Mouse (Mus musculus): ENCODE data around the gene Tceanc. TPM values are rescaled to one million over a fixed set of nuclear protein-coding genes. Genes with fewer than 3 reads are reported as not detected.
"Not testable (repeated sequence)": the region's sequence is repeated elsewhere in the genome, so short reads cannot be mapped to it uniquely, and the experiment has no call there.

Gene Tceanc
- polyA plus RNA-seq, 1 experiment from 2014 or later, result 11.3 TPM

DNA sequence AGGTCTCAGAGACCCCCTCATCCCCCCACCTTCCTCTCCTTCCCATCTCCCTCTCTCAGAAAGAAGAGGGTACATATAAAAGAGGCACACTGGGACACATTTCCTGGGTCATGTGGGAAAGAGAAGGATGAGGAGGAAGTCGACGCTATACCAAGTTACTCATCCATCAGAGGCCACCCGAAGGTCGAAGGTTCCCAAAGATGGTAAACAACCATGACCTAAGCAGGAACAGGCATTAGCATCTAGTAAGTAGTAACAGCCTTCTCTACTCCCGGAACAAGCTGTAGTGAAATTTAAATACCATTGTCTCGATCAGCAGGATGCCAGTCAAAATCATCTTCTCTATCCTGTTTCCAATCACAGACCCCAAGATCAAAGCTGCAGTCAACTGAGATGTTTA is 13.3 kb upstream of the Tceanc start:
- Histone ChIP-seq H3K9ac (ENCODE audit: low read length) (no peak overlapping the region), H3K4me1 (ENCODE audit: control insufficient read depth, insufficient read depth, low read length) (no peaks in the 10 kb centered on the region), H3K4me3 (ENCODE audit: low read depth, low read length) (no peak overlapping the region), H3K9me3 (ENCODE audit: control insufficient read depth, low read length) (no peaks in the 10 kb centered on the region), H3K36me3 (ENCODE audit: control insufficient read depth, insufficient read depth, low read length) (no peaks in the 10 kb centered on the region), H3K4me2 (no peak overlapping the region), H3K27me3 (ENCODE audit: control insufficient read depth, insufficient read depth, low read length) (no peaks in the 10 kb centered on the region), H3K27ac (ENCODE audit: low read depth, low read length) (no peak overlapping the region)
- 35% methylated on average over 6 of the region's 6 CpGs for WGBS
- no peak for ATAC-seq (ENCODE audit: low FRiP score)
- no peak for DNase-seq (ENCODE audit: low spot score, missing footprints)

DNA sequence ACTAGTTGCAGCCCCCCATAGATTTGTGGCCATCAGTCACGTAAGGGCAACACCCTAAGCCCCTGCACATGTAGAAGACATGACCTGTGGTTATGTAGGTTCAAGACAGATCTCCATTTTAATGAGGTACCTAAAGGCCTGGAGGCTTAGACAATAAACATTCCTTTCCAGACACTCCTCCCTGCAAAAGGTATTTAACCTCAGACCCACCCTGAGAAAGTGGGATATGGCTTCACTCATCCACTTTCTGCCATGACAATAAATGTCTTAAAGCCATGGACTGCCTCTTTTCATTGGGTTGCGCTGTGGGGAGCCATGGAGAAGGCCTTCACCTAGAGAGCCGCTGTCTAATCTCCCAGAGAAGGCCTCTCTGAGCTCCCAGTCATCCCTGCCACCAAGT is 9.8 kb upstream of the Tceanc start:
- 86% methylated on average over 3 of the region's 3 CpGs for WGBS
- no peak for ATAC-seq (ENCODE audit: low FRiP score)
- no peak for DNase-seq (ENCODE audit: low spot score, missing footprints)
- Histone ChIP-seq H3K27me3 (ENCODE audit: control insufficient read depth, insufficient read depth, low read length) (no peaks in the 10 kb centered on the region; the same call in 1 of the 2 replicates), H3K9me3 (ENCODE audit: control insufficient read depth, low read length) (no peaks in the 10 kb centered on the region), H3K27ac (ENCODE audit: low read depth, low read length) (no peak overlapping the region), H3K4me2 (no peak overlapping the region), H3K4me1 (ENCODE audit: control insufficient read depth, insufficient read depth, low read length) (no peaks in the 10 kb centered on the region), H3K36me3 (ENCODE audit: control insufficient read depth, insufficient read depth, low read length) (no peaks in the 10 kb centered on the region), H3K9ac (ENCODE audit: low read length) (no peak overlapping the region), H3K4me3 (ENCODE audit: low read depth, low read length) (no peak overlapping the region)

DNA sequence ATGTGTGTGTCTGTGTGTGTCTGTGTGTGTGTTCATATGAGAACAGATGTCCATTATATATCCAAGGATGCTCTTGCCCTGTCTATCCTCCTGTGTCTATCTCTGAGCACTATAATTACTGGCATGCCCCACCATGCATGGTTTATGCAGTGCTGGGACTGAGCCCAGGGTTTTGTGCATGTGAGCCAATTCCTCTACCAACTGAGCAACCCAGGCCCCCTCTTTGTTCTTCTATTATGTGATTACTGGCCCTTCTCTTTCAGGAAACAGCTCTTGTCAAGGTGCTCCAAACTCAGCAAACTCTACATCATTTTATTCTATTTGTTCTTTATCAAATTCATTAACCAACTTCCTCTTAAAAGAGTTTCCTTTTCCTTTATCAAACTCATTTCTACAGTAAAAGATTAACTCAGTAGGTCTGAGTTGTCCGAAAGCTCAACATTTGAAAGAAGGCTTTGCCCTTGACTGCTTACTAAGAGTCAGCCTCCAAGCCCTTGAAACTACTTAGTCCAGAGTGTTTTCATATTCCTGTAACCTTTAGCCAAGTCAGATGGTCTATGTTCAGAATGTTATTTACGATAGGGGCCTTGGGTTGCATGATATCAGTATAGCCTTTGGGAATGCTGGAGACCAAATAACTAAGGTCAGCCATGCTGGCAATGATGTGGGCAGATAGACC is 7.4 kb upstream of the Tceanc start:
- Histone ChIP-seq H3K36me3 (ENCODE audit: control insufficient read depth, insufficient read depth, low read length) (no peaks in the 10 kb centered on the region), H3K9ac (ENCODE audit: low read length) (no peak overlapping the region), H3K27me3 (ENCODE audit: control insufficient read depth, insufficient read depth, low read length) (no peaks in the 10 kb centered on the region; the same call in 1 of the 2 replicates), H3K4me3 (ENCODE audit: low read depth, low read length) (no peak overlapping the region), H3K9me3 (ENCODE audit: control insufficient read depth, low read length) (no peaks in the 10 kb centered on the region), H3K4me1 (ENCODE audit: control insufficient read depth, insufficient read depth, low read length) (no peaks in the 10 kb centered on the region), H3K27ac (ENCODE audit: low read depth, low read length) (no peak overlapping the region), H3K4me2 (no peak overlapping the region)
- 95% methylated on average over 2 of the region's 2 CpGs for WGBS
- ATAC-seq (ENCODE audit: low FRiP score) (no peak), DNase-seq (ENCODE audit: low spot score, missing footprints) (no peak)

DNA sequence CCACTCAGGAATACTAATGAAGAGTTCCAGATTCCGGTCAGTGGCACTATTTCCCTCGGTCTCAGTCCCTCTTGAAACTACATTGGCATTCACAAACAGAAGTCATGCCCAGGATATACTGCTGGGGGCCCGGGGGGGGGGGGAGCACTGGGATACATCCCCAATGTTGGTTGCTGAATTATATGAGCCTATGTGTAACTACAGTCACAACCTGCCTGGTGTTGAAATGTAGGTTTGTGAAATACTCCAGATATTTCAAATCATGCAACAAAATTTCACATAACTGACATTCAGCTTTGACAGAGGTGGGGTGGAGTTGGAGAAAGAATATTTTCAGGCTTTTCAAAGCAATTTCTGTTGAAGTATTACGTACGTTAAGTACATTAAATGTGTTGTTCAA is 2.4 kb upstream of the Tceanc start:
- no peak overlapping the region for H3K9ac ChIP-seq (ENCODE audit: low read length)
- ATAC-seq (ENCODE audit: low FRiP score) (no peak), DNase-seq (ENCODE audit: low spot score, missing footprints) (no peak)
- H3K36me3 ChIP-seq (ENCODE audit: control insufficient read depth, insufficient read depth, low read length), result no peaks in the 10 kb centered on the region
- H3K4me2 ChIP-seq, result no peak overlapping the region
- peaks cover 6% of the 10 kb centered on the region for H3K27me3 ChIP-seq (ENCODE audit: control insufficient read depth, insufficient read depth, low read length)
- WGBS, result 81% methylated on average over 5 of the region's 5 CpGs
- no peak overlapping the region for H3K27ac ChIP-seq (ENCODE audit: low read depth, low read length)
- H3K4me3 ChIP-seq (ENCODE audit: low read depth, low read length), result no peak overlapping the region
- no peaks in the 10 kb centered on the region for H3K4me1 ChIP-seq (ENCODE audit: control insufficient read depth, insufficient read depth, low read length)
- H3K9me3 ChIP-seq (ENCODE audit: control insufficient read depth, low read length), result no peaks in the 10 kb centered on the region

DNA sequence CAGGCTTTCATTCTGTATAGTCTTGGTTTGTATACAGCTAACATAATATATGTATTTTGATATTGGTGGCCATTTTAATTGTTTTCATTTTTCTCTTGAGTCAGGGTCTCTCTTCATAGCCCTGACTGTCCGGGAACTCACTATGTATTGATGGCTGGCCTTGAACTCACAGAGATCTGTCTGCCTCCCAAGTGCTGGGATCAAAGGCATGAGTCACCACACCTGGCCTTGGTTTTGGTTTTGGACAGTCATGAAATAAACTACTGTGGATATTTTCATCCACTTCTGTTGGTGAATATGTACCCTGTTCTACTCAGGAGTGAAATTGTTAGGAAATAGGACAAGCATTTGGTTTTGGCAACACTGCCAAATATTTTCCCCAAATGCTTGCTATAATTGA is 1.7 kb downstream of the Tceanc start:
- no peaks in the 10 kb centered on the region for H3K9me3 ChIP-seq (ENCODE audit: control insufficient read depth, low read length)
- H3K36me3 ChIP-seq (ENCODE audit: control insufficient read depth, insufficient read depth, low read length), result no peaks in the 10 kb centered on the region
- no peak for ATAC-seq (ENCODE audit: low FRiP score)
- H3K9ac ChIP-seq (ENCODE audit: low read length), result no peak overlapping the region
- no peak overlapping the region for H3K4me2 ChIP-seq
- H3K4me3 ChIP-seq (ENCODE audit: low read depth, low read length), result no peak overlapping the region
- H3K27me3 ChIP-seq (ENCODE audit: control insufficient read depth, insufficient read depth, low read length), result peaks cover 6% of the 10 kb centered on the region
- DNase-seq (ENCODE audit: low spot score, missing footprints), result no peak
- no peak overlapping the region for H3K27ac ChIP-seq (ENCODE audit: low read depth, low read length)
- H3K4me1 ChIP-seq (ENCODE audit: control insufficient read depth, insufficient read depth, low read length), result no peaks in the 10 kb centered on the region
- WGBS, result 85% methylated on average over 1 of the region's 1 CpGs

DNA sequence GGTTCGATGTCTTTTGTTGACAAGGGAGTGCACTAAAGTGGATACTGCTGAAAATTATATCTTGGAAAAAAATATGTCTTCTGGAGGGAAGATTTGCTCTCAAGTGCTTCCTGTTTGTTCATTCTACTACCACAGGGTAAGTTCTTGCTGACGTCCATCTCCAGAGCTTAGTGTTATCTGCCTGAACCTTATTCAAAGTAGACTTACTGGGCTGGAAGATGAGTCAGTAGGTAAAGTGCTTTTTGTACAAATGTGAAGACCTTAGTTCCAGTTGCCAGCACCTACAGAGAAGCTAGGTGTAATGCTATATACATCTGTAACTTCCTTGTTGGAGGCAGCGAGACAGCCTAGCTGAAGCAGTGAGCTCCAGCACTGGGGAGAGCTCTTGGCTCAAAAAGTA is 2.4 kb downstream of the Tceanc start:
- peaks cover 6% of the 10 kb centered on the region for H3K27me3 ChIP-seq (ENCODE audit: control insufficient read depth, insufficient read depth, low read length)
- ATAC-seq (ENCODE audit: low FRiP score), result no peak

DNA sequence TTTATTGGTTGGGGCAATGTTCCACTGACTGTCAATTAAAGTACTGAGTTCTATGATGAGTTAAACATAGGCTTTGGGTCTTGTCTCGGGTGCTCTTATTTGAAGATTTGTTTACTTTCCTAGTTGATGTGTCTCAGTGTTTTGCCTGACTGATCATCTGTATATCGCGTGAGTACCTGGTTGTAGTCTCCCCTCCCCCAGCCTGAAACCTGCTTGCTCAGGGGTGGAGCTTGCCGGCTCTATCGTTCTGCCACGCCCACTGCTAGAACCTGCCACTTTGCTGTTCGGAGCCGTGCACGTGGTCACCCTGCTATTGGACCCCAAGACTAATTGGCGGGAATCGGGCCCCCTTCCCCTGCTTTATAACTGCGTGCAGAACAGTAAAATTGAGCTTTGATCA is 4.3 kb downstream of the Tceanc start:
- 33% methylated on average over 12 of the region's 12 CpGs for WGBS
- DNase-seq (ENCODE audit: low spot score, missing footprints); H3K9me3 ChIP-seq (ENCODE audit: control insufficient read depth, low read length); H3K4me2 ChIP-seq; H3K4me1 ChIP-seq (ENCODE audit: control insufficient read depth, insufficient read depth, low read length); H3K9ac ChIP-seq (ENCODE audit: low read length); H3K27me3 ChIP-seq (ENCODE audit: control insufficient read depth, insufficient read depth, low read length); H3K36me3 ChIP-seq (ENCODE audit: control insufficient read depth, insufficient read depth, low read length); H3K4me3 ChIP-seq (ENCODE audit: low read depth, low read length); H3K27ac ChIP-seq (ENCODE audit: low read depth, low read length); ATAC-seq (ENCODE audit: low FRiP score): not testable (repeated sequence)

More for the DNA sequence above, 2.4 kb downstream of the Tceanc start:
- Histone ChIP-seq H3K36me3 (ENCODE audit: control insufficient read depth, insufficient read depth, low read length) (no peaks in the 10 kb centered on the region), H3K9ac (ENCODE audit: low read length) (no peak overlapping the region), H3K4me2 (no peak overlapping the region), H3K4me1 (ENCODE audit: control insufficient read depth, insufficient read depth, low read length) (no peaks in the 10 kb centered on the region), H3K27ac (ENCODE audit: low read depth, low read length) (no peak overlapping the region), H3K4me3 (ENCODE audit: low read depth, low read length) (no peak overlapping the region), H3K9me3 (ENCODE audit: control insufficient read depth, low read length) (no peaks in the 10 kb centered on the region)
- 89% methylated on average over 3 of the region's 3 CpGs for WGBS
- DNase-seq (ENCODE audit: low spot score, missing footprints), result no peak

DNA sequence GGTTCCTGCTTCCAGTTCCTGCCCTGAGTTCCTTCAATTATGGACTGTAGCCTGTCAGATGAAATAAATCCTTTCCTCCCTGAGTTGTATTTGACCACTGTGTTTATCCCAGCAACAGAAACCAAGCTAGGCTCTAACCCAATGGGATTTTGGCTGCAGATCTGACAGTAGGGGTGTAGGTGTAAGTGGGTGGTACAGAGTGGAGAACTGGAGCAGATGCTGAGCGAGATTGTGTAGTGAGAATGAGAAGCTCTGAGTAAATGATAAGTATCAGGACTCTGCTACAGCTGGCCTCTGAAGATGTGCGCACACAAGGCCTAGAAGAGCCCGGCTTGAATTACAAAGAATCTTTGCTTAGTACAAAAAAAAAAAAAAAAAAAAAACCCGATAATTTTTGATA is 6.3 kb downstream of the Tceanc start:
- H3K4me3 ChIP-seq (ENCODE audit: low read depth, low read length), result no peak overlapping the region
- no peak overlapping the region for H3K4me2 ChIP-seq
- H3K4me1 ChIP-seq (ENCODE audit: control insufficient read depth, insufficient read depth, low read length), result no peaks in the 10 kb centered on the region
- no peaks in the 10 kb centered on the region; the same call in 1 of the 2 replicates for H3K27me3 ChIP-seq (ENCODE audit: control insufficient read depth, insufficient read depth, low read length)
- no peaks in the 10 kb centered on the region for H3K9me3 ChIP-seq (ENCODE audit: control insufficient read depth, low read length)
- ATAC-seq (ENCODE audit: low FRiP score) (no peak), DNase-seq (ENCODE audit: low spot score, missing footprints) (no peak)
- WGBS, result 91% methylated on average over 4 of the region's 4 CpGs
- no peak overlapping the region for H3K9ac ChIP-seq (ENCODE audit: low read length)
- H3K27ac ChIP-seq (ENCODE audit: low read depth, low read length), result no peak overlapping the region
- no peaks in the 10 kb centered on the region for H3K36me3 ChIP-seq (ENCODE audit: control insufficient read depth, insufficient read depth, low read length)

DNA sequence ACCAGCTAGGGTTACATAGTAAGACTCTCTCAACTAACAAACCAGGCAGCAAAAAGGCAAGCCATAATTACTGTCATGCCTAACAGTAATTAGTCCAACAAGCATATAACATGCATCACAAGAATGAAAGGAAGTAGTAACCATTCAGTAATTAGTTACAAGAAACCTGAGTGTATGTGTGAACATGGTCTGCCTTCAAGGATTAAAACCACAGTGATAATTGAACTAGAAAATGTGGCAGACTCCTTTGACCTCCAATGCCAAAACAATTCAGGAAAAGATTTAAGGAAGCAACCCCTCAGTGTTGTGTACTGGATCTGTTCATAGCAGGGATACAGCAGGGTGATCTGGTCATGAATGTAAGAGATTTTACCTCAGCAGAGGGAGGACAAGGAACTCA is 7.3 kb downstream of the Tceanc start:
- ATAC-seq (ENCODE audit: low FRiP score) (no peak), DNase-seq (ENCODE audit: low spot score, missing footprints) (no peak)
- Histone ChIP-seq H3K4me3 (ENCODE audit: low read depth, low read length) (no peak overlapping the region), H3K36me3 (ENCODE audit: control insufficient read depth, insufficient read depth, low read length) (no peaks in the 10 kb centered on the region), H3K27ac (ENCODE audit: low read depth, low read length) (no peak overlapping the region), H3K9ac (ENCODE audit: low read length) (no peak overlapping the region), H3K4me1 (ENCODE audit: control insufficient read depth, insufficient read depth, low read length) (no peaks in the 10 kb centered on the region), H3K9me3 (ENCODE audit: control insufficient read depth, low read length) (no peaks in the 10 kb centered on the region), H3K4me2 (no peak overlapping the region), H3K27me3 (ENCODE audit: control insufficient read depth, insufficient read depth, low read length) (no peaks in the 10 kb centered on the region; the same call in 1 of the 2 replicates)

Data from midbrain, embryonic 11.5 days (tissue).